Mouse (Mus musculus) E14TG2a.4 (cell line): ENCODE measurements around the gene Zfp846.

Experiments used
- H3K27me3 ChIP-seq: 2 replicates; pipeline ENCODE4 v1.6.1; 2014; ENCODE audit warnings: low read length, control low read depth; ENCODE audit not compliant: insufficient read depth
- H3K36me3 ChIP-seq: 2 replicates; pipeline ENCODE4 v1.6.1; 2014; ENCODE audit warnings: low read length, control low read depth; ENCODE audit not compliant: insufficient read depth
- H3K4me1 ChIP-seq: replicated peaks from 2 replicates; pipeline ENCODE4 v1.6.1; 2014; ENCODE audit warnings: low read depth, low read length, control low read depth
- H3K4me3 ChIP-seq: replicated peaks from 2 replicates; pipeline ENCODE4 v1.5.1; 2014; ENCODE audit warnings: mild to moderate bottlenecking, low read length
- H3K9me3 ChIP-seq: 2 replicates; pipeline ENCODE4 v1.6.1; 2014; ENCODE audit warnings: low read length, control low read depth
- CTCF ChIP-seq: conservative IDR thresholded peaks from 2 replicates; pipeline ENCODE4 v1.5.1; 2014; ENCODE audit warnings: low read length
- NANOG ChIP-seq: IDR thresholded peaks from 2 replicates; pipeline ENCODE4 v1.6.1; 2014; ENCODE audit warnings: borderline replicate concordance, low read length, mixed read lengths
- POU5F1 ChIP-seq: IDR thresholded peaks from 2 replicates; pipeline ENCODE4 v1.6.1; 2014; ENCODE audit warnings: low read length, borderline replicate concordance

The Zfp846 gene

DNA sequence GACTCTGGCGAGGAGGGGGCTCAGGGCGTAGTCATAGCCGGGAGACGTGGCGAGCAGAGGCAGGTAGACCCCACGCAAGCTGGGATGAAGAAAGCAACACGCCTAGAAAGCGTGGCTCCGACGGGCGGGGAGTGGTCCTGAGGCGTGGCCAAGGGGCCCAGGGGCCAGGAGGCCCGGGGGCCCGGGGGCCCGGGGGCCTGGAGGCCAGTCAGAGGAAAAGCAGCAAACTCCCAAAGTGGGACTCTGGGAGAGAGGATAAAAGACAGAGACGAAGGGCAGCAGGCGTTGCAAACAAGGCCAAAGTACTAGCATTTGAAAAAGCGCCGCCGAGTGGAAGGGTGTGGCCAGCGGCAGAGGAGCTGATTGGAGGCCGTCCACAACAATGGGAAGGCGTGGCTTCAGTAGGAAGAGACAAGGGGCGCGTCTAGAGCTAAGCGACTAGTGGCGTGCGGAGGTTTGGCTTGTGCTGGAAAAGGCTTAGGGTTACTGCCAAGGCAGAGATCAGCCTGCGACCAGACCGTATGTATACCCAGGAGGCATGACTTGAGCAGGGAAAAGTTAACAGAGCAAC is 61.9 kb downstream of the Zfp846 start:
- TF ChIP-seq CTCF (no peak), NANOG (no peak), POU5F1 (no peak)
- peak overlapping the region; percentile 92 for H3K4me3 ChIP-seq
- no peaks in the 10 kb centered on the region for H3K9me3 ChIP-seq
- H3K4me1 ChIP-seq, result peaks cover 55% of the 10 kb centered on the region
- H3K27me3 ChIP-seq, result no peaks in the 10 kb centered on the region
- H3K36me3 ChIP-seq, result peaks cover 50% of the 10 kb centered on the region

DNA sequence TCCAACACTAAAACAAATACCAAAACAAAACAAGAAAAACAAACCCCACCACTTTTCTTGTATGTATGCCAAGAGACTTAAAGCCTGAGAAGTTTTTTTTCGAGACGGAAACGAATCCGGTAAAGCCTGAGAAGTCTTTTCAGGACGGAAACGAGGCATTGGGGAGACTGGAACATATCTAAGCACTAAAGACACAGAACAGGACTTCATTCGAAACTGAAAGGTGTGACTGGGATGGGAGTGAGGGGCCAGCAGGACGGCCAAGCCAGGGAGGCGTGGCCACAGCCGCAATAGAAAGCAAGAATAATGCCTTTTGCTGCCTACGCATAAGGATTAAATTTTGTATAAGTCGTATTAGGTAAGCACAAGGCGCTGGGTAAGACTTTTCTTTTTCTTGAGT is 62.7 kb downstream of the Zfp846 start:
- no peak for TF ChIP-seq POU5F1
- no peak for TF ChIP-seq CTCF
- no peak for TF ChIP-seq NANOG
- Histone ChIP-seq H3K4me3 (peak overlapping the region; percentile 92), H3K27me3 (no peaks in the 10 kb centered on the region), H3K9me3 (no peaks in the 10 kb centered on the region), H3K4me1 (peaks cover 47% of the 10 kb centered on the region), H3K36me3 (peaks cover 50% of the 10 kb centered on the region)

DNA sequence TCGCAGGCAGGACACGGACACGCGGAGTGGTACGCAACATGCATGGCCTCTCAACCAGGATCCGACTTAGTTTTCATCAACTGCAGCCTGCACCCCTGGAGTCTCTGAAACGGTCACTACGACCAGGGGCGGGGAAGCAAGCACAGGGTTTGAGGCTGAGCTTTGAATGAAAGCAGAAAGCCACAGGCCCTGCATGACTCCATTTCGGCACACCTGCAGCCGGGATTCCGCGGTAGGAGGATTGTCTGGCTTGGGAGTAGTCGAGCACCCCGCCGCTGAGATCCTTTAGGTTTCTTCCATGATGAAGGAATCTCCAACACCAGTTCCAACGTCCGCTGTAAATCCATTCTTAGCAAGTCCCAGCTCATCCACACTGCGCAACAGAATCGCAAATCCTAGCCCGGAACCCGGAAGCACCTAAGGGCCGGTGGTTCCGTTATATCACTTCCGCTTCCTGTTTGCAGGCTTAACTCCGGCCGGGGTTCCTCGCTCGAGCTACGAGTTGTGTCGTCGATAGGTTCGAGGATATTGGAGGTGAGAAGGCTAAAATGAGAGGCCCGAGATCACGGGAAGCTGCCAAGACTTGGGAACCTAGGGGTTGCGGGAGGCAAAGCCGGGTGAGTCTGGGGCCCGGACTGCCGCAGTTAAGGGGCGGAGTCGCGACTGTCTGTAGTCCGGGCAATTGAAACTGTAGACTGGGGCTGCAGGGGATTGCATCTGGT is 63.4 kb downstream of the Zfp846 start, which contains the start of gene Fbxl12:
Gene Fbxl12, minus strand, starts transcription at position 408 of the 722 bp plus-strand sequence.
- H3K9me3 ChIP-seq, result no peaks in the 10 kb centered on the region
- peaks cover 40% of the 10 kb centered on the region for H3K4me1 ChIP-seq
- H3K27me3 ChIP-seq, result no peaks in the 10 kb centered on the region
- peaks cover 52% of the 10 kb centered on the region for H3K36me3 ChIP-seq
- H3K4me3 ChIP-seq, result peak within 1 kb of the TSS; percentile 92
- TF ChIP-seq CTCF (no peak), POU5F1 (no peak), NANOG (no peak)

DNA sequence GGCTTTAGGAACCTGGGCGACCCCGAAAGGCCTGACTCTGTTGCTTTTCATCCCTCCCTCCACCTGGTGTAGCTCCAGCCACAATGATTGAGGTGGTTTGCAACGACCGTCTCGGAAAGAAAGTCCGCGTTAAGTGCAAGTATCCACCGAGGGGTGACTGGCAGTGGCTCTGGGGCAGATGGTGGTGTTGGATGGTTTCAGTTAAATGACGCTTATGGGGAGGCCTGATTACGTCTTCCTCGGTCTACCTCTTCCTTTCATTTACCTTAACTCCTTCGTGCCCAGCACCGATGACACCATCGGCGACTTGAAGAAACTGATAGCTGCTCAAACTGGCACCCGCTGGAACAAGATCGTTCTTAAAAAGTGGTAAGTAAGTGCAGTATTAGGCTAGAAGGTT is 64.0 kb downstream of the Zfp846 start:
- peaks cover 49% of the 10 kb centered on the region for H3K36me3 ChIP-seq
- TF ChIP-seq CTCF (no peak), POU5F1 (no peak), NANOG (no peak)
- no peaks in the 10 kb centered on the region for H3K27me3 ChIP-seq
- peak overlapping the region; percentile 92 for H3K4me3 ChIP-seq
- peaks cover 34% of the 10 kb centered on the region for H3K4me1 ChIP-seq
- H3K9me3 ChIP-seq, result no peaks in the 10 kb centered on the region

GRCm38 (mm10) chr9:20651602-20652259 is 70.6 kb downstream of the Zfp846 start, which contains the start of gene Pin1:
Gene Pin1, plus strand, starts transcription at chr9:20652095.
- peak within 1 kb of the TSS; percentile 100 for H3K4me3 ChIP-seq
- no peaks in the 10 kb centered on the region for H3K9me3 ChIP-seq
- H3K36me3 ChIP-seq, result peaks cover 69% of the 10 kb centered on the region
- no peaks in the 10 kb centered on the region for H3K27me3 ChIP-seq
- TF ChIP-seq POU5F1 (no peak), NANOG (no peak), CTCF (no peak)
- H3K4me1 ChIP-seq, result peaks cover 52% of the 10 kb centered on the region

GRCm38 (mm10) chr9:20652260-20652658 is 71.2 kb downstream of the Zfp846 start:
- H3K27me3 ChIP-seq, result no peaks in the 10 kb centered on the region
- peaks cover 69% of the 10 kb centered on the region for H3K36me3 ChIP-seq
- H3K4me1 ChIP-seq, result peaks cover 57% of the 10 kb centered on the region
- TF ChIP-seq NANOG, result no peak
- no peak for TF ChIP-seq POU5F1
- no peak for TF ChIP-seq CTCF
- H3K9me3 ChIP-seq, result no peaks in the 10 kb centered on the region
- peak overlapping the region; percentile 100 for H3K4me3 ChIP-seq

GRCm38 (mm10) chr9:20653859-20654258 is 72.8 kb downstream of the Zfp846 start:
- TF ChIP-seq CTCF, result 0 out of 2 replicates have a peak, but pooled peaks have one; percentile 9
- TF ChIP-seq POU5F1, result no peak
- TF ChIP-seq NANOG, result no peak
- H3K27me3 ChIP-seq, result no peaks in the 10 kb centered on the region
- peak overlapping the region; percentile 100 for H3K4me3 ChIP-seq

More at GRCm38 (mm10) chr9:20653859-20654258, 72.8 kb downstream of the Zfp846 start:
- H3K9me3 ChIP-seq, result no peaks in the 10 kb centered on the region
- H3K4me1 ChIP-seq, result peaks cover 73% of the 10 kb centered on the region
- H3K36me3 ChIP-seq, result peaks cover 70% of the 10 kb centered on the region
